Mouse (Mus musculus): ENCODE results near the gene Camta1.

Gene Camta1

GRCm38 (mm10) chr4:151139053-151139840 lies 722.4 kb downstream of the Camta1 start:
- DNase-seq = peak; percentile 70 to 74

- no peak for DNase-seq
Observed at GRCm38 (mm10) chr4:151138586-151138985, 723.1 kb downstream of the Camta1 start.

- DNase-seq = no peak
Observed at GRCm38 (mm10) chr4:151138135-151138534, 723.5 kb downstream of the Camta1 start.

GRCm38 (mm10) chr4:151137701-151138100 lies 724.0 kb downstream of the Camta1 start:
- DNase-seq = no peak

- no peak for DNase-seq
Observed at GRCm38 (mm10) chr4:151135491-151135890, 726.2 kb downstream of the Camta1 start.

GRCm38 (mm10) chr4:151133760-151134159 lies 727.9 kb downstream of the Camta1 start:
- DNase-seq = no peak

- DNase-seq = no peak
Observed at GRCm38 (mm10) chr4:151132493-151132892, 729.2 kb downstream of the Camta1 start.

GRCm38 (mm10) chr4:151130756-151131490 lies 730.8 kb downstream of the Camta1 start:
- DNase-seq = no peak

- DNase-seq = no peak
Observed at GRCm38 (mm10) chr4:151129725-151130557, 731.7 kb downstream of the Camta1 start.

GRCm38 (mm10) chr4:151128641-151129541 lies 732.8 kb downstream of the Camta1 start:
- peak; percentile 35 to 58 for DNase-seq

GRCm38 (mm10) chr4:151127636-151128548 lies 733.8 kb downstream of the Camta1 start:
- no peak for DNase-seq

- no peak for DNase-seq
Observed at GRCm38 (mm10) chr4:151118883-151119282, 742.8 kb downstream of the Camta1 start.

- DNase-seq = no peak
Observed at GRCm38 (mm10) chr4:151114574-151114973, 747.1 kb downstream of the Camta1 start.

- no peak for DNase-seq
Observed at GRCm38 (mm10) chr4:151111226-151111625, 750.5 kb downstream of the Camta1 start.

GRCm38 (mm10) chr4:151108834-151109241 lies 752.8 kb downstream of the Camta1 start:
- DNase-seq = peak; percentile 13 to 27

- peak; percentile 90 to 92 for DNase-seq
Observed at GRCm38 (mm10) chr4:151108028-151108771, 753.5 kb downstream of the Camta1 start.

GRCm38 (mm10) chr4:151107131-151108001 lies 754.3 kb downstream of the Camta1 start:
- peak; percentile 7 to 39 for DNase-seq

GRCm38 (mm10) chr4:151106468-151106867 lies 755.2 kb downstream of the Camta1 start:
- no peak for DNase-seq

- no peak for DNase-seq
Observed at GRCm38 (mm10) chr4:151105886-151106285, 755.8 kb downstream of the Camta1 start.
